Comparison of ENCODE assay signal across 11 mouse cellular contexts in genomic region chr12:110078081-110078505, GRCm38 (mm10).
DNase-seq lines count a peak whose midpoint lies in the region; ATAC-seq lines count a peak whose summit lies in the region.
"Had no signal": no experiment of that assay in that cellular context is flagged by ENCODE, and none has a peak within 500 bp of the region (broad histone marks: within the 10 kb centered on the region; RNA-seq: fewer than 3 reads in every experiment).

No protein-coding gene starts in this region.

- peaks cover 3% of the 10 kb centered on the region; the same call in 1 of the 2 replicates for H3K9me3 ChIP-seq in kidney, embryonic 15.5 days (replicated peaks)
- H3K9me3 ChIP-seq: hindbrain, embryonic 10.5 days; limb, embryonic 10.5 days had no signal

- peak overlapping the region; percentile 42 for H3K27ac ChIP-seq in kidney, embryonic 15.5 days
- H3K27ac ChIP-seq: hindbrain, embryonic 10.5 days; limb, embryonic 10.5 days had no signal

- intact Hi-C loops in gastrocnemius, postnatal 14 days (cut with DNase I; ENCODE audit: low total_unique reads) = no loop called here

- no peaks in the 10 kb centered on the region for H3K36me3 ChIP-seq in kidney, embryonic 15.5 days
- H3K36me3 ChIP-seq: hindbrain, embryonic 10.5 days; limb, embryonic 10.5 days had no signal

- H3K4me2 ChIP-seq in kidney, embryonic 15.5 days = no peak overlapping the region
- H3K4me2 ChIP-seq: midbrain, embryonic 11.5 days had no signal

- H3K9ac ChIP-seq in kidney, embryonic 15.5 days = no peak overlapping the region

- peaks cover 36% of the 10 kb centered on the region for H3K4me1 ChIP-seq in kidney, embryonic 15.5 days

- ATAC-seq in kidney, embryonic 15.5 days (replicated peaks; ENCODE audit: low FRiP score) = peak; percentile 67
- no peak for ATAC-seq in megakaryocyte progenitor cell, adult 5-6 weeks (replicated peaks; ENCODE audit: poor library complexity)
- ATAC-seq in CD4-positive, CD25-positive, alpha-beta regulatory T cell, adult 4 months = no peak

- DNase-seq in adrenal gland, postnatal 10 days = peak; percentile 72
- peak; percentile 61 for DNase-seq in gastrocnemius, postnatal 14 days
- peak; percentile 38 for DNase-seq in retina, postnatal 7 days (ENCODE audit: low read depth, low spot score)
- no peak for DNase-seq in thymus, postnatal 0 days (ENCODE audit: low spot score)
- DNase-seq: thymus, postnatal 4 days had no signal

- no peaks in the 10 kb centered on the region for H3K27me3 ChIP-seq in kidney, embryonic 15.5 days

- WGBS in kidney, embryonic 15.5 days = 30% methylated on average over 13 of the region's 13 CpGs

- no peak overlapping the region for H3K4me3 ChIP-seq in kidney, embryonic 15.5 days (replicated peaks)
- H3K4me3 ChIP-seq: hindbrain, embryonic 10.5 days; limb, embryonic 10.5 days had no signal
